Mouse (Mus musculus) thymus, adult 2 months (tissue): ENCODE measurements around the gene Tanc1.

Source experiments
- CTCF ChIP-seq: fragments of 200-500 bp; IDR thresholded peaks from 2 replicates; pipeline ENCODE4 v1.5.1; 2012; ENCODE audit warnings: mild to moderate bottlenecking, control low read depth, low read length, moderate library complexity, borderline replicate concordance; ENCODE audit not compliant: control insufficient read depth, poor library complexity, insufficient read depth; ENCODE audit errors: extremely low read depth
- POLR2A ChIP-seq: fragments of 200-500 bp; IDR thresholded peaks from 2 replicates; pipeline ENCODE4 v1.6.1; 2012; ENCODE audit warnings: mild to moderate bottlenecking, low read length, control low read depth, moderate library complexity; ENCODE audit not compliant: control insufficient read depth, poor library complexity, insufficient read depth; ENCODE audit errors: extremely low read depth

GRCm38 (mm10) chr2:59779355-59779754 lies 167.5 kb downstream of the Tanc1 start:
- TF ChIP-seq CTCF: no peak
- no peak for TF ChIP-seq POLR2A
